Mouse (Mus musculus) spleen, adult 12 weeks (tissue): ENCODE results near the gene Cib1.

Experiments
- DNase-seq: peaks from one replicate; pipeline ENCODE4 v3.0.0; 2022; ENCODE audit warnings: low spot score

The Cib1 gene

DNA sequence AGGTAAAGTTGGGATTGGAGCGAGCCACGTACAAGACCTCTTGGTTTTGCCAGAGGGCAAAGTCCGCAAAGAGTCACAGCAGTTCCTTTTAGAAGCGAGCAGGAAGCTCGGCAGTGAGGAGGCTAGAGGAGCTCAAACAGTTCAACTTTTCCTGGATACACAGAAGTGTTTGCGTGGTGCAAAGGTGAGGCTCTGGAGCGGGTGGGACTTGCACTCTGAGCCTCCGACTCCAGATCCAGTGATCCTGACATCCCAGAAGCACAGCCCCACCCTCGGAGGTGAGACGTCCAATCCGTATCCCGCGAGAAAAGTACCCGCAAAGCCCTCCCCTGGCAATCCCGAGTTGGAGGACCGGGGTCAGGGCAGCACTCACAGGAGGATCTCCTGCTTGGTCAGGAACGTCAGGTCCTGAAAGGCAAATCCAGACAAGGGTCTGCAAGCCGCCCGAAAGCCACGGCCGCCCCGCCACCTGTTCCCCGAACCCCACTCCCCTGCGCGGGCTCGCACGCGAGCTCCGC, 583 bp downstream of the Cib1 start:
- no peak for DNase-seq

DNA sequence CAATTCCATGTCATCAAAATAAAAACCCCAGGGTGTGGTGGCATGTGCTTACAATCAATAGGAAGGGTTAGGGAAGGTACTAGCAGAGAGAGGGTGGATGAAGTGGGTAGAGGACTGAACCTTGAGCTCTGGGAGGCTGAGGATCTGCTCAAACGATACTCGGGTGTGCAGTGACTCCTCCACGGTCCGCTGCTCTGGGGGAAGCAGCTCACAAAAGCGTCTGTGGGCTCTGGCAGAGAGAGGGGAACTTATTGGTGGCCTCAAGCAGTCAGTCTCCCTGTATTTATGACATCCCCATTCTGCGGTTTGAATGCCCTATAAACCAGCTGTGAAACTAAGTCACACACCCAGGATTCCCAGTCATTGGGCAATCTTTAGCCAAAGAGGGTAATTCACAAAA, 2.4 kb downstream of the Cib1 start:
- DNase-seq, result no peak

DNA sequence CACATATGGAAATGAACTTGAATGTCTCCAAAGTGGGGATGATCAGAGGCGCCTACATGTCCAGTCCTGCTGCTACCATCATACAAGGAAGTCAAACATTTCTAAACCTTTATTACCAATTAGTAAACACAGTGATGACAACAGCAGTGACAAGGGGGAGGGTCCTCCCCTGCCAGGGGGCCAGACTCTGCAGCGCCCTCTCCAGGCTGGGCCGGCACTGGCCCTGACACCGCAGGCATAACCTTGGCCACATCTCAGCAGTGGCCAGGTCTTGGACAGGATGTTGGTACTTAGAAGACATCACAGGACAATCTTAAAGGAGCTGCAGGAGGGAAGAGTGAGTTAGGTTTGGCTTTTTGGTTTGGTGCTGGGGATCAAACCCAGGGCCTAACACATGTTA, 5.5 kb downstream of the Cib1 start:
- DNase-seq, result no peak

GRCm38 (mm10) chr7:80221179-80221750, 11.3 kb downstream of the Cib1 start:
- DNase-seq, result no peak

- no peak for DNase-seq
Observed at GRCm38 (mm10) chr7:80220237-80220797, 12.3 kb downstream of the Cib1 start.

GRCm38 (mm10) chr7:80218666-80219065, 13.9 kb downstream of the Cib1 start:
- DNase-seq, result no peak

DNA sequence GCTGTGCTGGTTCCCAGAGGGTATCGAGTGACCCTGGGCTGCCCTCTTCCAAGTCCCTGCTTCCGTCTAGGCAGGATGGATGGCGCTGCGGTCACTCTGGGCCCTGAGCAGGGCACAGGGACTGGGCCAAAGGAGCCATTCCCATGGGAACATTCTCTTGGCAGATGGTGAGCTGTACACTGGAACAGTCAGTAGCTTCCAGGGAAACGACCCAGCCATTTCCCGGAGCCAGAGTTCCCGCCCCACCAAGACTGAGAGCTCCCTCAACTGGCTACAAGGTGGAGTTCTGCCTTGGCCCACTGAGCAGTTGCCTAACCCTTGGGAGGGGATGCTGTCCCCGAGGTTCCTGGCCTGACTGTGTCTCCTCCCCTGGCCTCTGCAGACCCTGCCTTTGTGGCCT, 16.0 kb downstream of the Cib1 start:
- DNase-seq, result no peak

DNA sequence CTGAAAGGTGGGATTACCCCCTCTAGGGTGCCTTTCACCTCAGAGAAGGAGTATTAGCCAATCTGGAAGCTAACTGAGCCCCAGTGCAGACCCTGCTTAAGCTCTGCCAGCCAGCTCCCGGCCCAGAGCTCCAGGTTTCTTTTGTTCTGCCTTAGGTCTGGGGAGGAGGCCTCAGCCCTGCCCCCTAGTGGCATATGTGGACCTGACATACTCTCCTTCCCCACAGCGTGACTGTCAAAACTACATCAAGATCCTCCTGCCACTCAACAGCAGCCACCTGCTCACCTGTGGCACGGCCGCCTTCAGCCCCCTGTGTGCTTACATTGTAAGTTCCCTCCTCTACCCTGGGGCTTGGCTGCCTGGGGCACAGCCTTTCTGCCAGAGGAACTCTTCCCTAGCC, 17.2 kb downstream of the Cib1 start:
- DNase-seq, result peak; percentile 68

DNA sequence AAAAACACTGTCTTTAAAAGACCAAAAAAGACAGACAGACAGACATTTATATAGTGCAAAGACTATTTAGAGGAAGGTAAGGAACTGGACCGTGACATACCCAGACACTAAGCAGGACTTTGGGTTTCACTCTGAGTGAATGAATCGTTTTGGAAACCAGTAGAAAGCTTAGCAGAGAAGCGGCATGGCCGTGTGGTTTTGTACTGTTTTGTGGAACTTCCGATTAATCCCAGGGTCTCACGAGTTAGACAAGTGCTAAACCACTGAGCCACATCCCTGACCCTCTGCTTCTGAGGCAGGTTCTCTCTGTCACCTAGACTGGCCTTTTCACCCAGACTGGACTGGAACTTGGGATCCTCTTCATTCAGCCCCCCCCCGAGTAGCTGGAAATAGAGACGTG, 18.2 kb downstream of the Cib1 start:
- no peak for DNase-seq

DNA sequence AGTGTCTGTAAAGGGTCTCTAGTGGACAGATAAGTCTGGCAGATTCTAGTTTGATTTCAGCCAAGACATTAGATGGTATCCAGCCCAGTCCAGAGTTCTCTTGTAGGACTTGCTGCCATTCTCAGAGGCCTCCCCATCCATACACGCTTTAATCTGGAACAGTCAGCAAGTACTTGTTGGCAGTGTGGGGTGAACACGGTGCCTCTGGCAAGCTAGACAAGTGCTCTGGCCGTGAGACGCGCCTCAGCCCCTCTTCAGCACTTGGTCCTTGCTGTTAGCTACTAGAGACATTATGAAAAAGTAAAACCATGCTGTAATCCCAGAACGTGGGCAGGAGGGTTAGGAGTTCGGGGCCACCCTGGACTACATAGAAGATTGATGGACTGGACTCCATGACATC, 19.0 kb downstream of the Cib1 start:
- no peak for DNase-seq

GRCm38 (mm10) chr7:80210982-80211381, 21.6 kb downstream of the Cib1 start:
- DNase-seq, result no peak

- DNase-seq, result peak; percentile 51
Observed at GRCm38 (mm10) chr7:80209669-80210068, 22.9 kb downstream of the Cib1 start.

GRCm38 (mm10) chr7:80208738-80209430, 23.7 kb downstream of the Cib1 start:
- DNase-seq, result peak; percentile 85

GRCm38 (mm10) chr7:80208026-80208642, 24.5 kb downstream of the Cib1 start:
- DNase-seq, result peak; percentile 49

- DNase-seq, result no peak
Observed at GRCm38 (mm10) chr7:80207314-80207731, 25.3 kb downstream of the Cib1 start.

- DNase-seq, result no peak
Observed at GRCm38 (mm10) chr7:80205705-80206589, 26.7 kb downstream of the Cib1 start.

- DNase-seq, result no peak
Observed at GRCm38 (mm10) chr7:80204961-80205360, 27.7 kb downstream of the Cib1 start.

DNA sequence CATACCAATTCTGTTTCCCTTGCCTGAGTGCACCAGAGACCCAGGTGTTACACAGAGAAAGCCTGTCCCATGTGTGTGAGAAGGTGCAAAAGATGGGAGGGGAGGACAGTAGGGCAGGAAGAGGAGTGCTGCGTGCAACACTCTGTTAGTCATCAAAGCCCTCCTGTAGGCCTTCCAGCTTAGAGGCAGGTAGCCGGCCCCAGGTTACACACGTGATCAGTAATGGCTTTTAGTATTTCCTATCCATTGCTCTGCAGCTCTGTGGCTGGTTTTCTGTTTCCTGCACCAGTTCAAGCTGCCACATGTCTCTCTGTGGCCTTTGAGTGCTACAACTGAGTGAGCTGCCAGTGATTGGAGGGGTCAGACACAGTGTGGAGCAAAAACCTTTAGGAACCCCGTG, 28.3 kb downstream of the Cib1 start:
- no peak for DNase-seq

DNA sequence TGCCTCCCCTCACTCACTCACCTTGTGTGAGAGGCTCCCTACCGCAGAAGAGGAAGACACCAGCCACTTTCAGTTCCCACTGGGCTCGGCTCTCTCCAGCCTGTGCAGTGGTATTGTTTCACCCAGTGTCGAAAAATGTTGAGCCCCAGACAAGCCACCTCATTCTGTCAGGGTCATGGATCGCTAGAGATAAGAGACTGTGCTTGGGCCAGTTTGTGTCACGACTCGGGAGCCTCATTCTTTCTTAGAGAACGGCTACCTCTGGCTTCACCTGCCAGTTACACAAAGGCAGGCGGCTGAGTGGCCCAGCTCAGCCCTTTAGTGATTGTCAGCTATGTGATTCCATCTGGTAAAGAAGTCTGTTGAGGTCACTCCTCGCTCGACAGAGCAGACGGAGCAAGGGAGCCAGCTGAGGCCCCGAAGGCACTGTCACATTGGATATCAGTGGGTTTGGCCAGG, 28.9 kb downstream of the Cib1 start:
- DNase-seq, result no peak

GRCm38 (mm10) chr7:80202961-80203360, 29.7 kb downstream of the Cib1 start:
- DNase-seq, result no peak

GRCm38 (mm10) chr7:80201888-80202540, 30.6 kb downstream of the Cib1 start:
- DNase-seq, result no peak
